Comparison of ENCODE assay signal across 19 mouse cellular contexts in the genomic region with DNA sequence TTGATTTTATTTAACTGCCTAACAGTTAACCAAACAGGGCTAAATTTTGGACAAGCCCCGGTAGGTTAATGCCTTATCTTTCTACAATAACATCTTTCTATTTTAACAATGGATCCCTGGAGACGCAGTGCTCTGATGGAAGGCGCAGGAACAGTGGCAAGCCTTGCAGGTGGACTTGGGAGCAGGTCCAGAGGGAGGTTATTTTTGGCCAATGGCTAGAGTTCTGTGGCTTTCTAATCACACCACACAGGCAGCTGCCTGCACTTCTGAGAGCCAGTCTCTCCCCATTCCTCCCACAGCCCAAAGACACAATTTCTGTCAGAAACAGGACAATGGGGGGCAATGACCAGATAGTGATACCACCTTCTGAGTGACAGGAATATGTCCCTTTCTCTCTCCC. TPM values are rescaled to one million over a fixed set of nuclear protein-coding genes. Genes with fewer than 3 reads are reported as not detected.
DNase-seq lines count a peak whose midpoint lies in the region; ATAC-seq and TF ChIP-seq lines count a peak whose summit lies in the region.
"Had no signal": no experiment of that assay in that cellular context is flagged by ENCODE, and none has a peak within 500 bp of the region (broad histone marks: within the 10 kb centered on the region; RNA-seq: fewer than 3 reads in every experiment).

No protein-coding gene starts in this region.

- no peak for TF ChIP-seq EP300 in heart, adult 2 months (IDR thresholded peaks at IDR 0.05; ENCODE audit: insufficient read depth, low read depth, low read length)

- no peak overlapping the region for H3K27ac ChIP-seq in heart, adult 2 months
- H3K27ac ChIP-seq in heart, embryonic 14.5 days (replicated peaks in 1 of 2; ENCODE audit: control insufficient read depth in 1 of 2, insufficient read depth in 1 of 2, low read depth in 2 of 2, low read length in 2 of 2): peak overlapping the region; percentile 72 to 79
- no peak overlapping the region for H3K27ac ChIP-seq in forebrain, embryonic 13.5 days
- H3K27ac ChIP-seq: embryonic facial prominence, embryonic 12.5 days; hindbrain, embryonic 15.5 days had no signal

- no peaks in the 10 kb centered on the region for H3K27me3 ChIP-seq in heart, adult 2 months (ENCODE audit: control insufficient read depth, insufficient read depth, low read length)
- no peaks in the 10 kb centered on the region for H3K27me3 ChIP-seq in heart, embryonic 14.5 days (ENCODE audit: control insufficient read depth, insufficient read depth, low read length)
- H3K27me3 ChIP-seq in forebrain, embryonic 13.5 days: no peaks in the 10 kb centered on the region
- H3K27me3 ChIP-seq: embryonic facial prominence, embryonic 12.5 days; hindbrain, embryonic 15.5 days had no signal

- H3K4me3 ChIP-seq in heart, adult 2 months: no peak overlapping the region
- H3K4me3 ChIP-seq in heart, embryonic 14.5 days (ENCODE audit: control insufficient read depth in 1 of 2, insufficient read depth in 1 of 2, low read depth in 1 of 2, low read length in 2 of 2): no peak overlapping the region
- H3K4me3 ChIP-seq in forebrain, embryonic 13.5 days: no peak overlapping the region
- H3K4me3 ChIP-seq: embryonic facial prominence, embryonic 12.5 days; hindbrain, embryonic 15.5 days had no signal

- peak; percentile 24 to 42 for DNase-seq in heart, adult 2 months
- DNase-seq in heart, adult 9 months (ENCODE audit: low spot score in 2 of 2): peak; percentile 12 to 26
- DNase-seq in heart, postnatal 10 days: peak; percentile 58 to 64
- no peak for DNase-seq in T-cell, adult 2 months (ENCODE audit: low spot score)
- no peak for DNase-seq in ovary, postnatal 10 days (ENCODE audit: low spot score)
- no peak for DNase-seq in layer of hippocampus, adult 9-10 months (ENCODE audit: low spot score)
- DNase-seq: adrenal gland, adult 8-10 months; adrenal gland, postnatal 36 days; cerebellum, adult 2 months; cerebellum, postnatal 14 days; gastrocnemius, postnatal 14 days; kidney, adult 11 months; kidney, adult 9 months; kidney, postnatal 10 days had no signal

- no peak overlapping the region for H3K9ac ChIP-seq in heart, adult 2 months (ENCODE audit: low read depth, low read length)
- 0 out of 2 replicates have a peak overlapping the region, but pooled peaks have one; percentile 17 for H3K9ac ChIP-seq in heart, embryonic 14.5 days (ENCODE audit: low read length)
- H3K9ac ChIP-seq in forebrain, embryonic 13.5 days: no peak overlapping the region
- H3K9ac ChIP-seq: embryonic facial prominence, embryonic 12.5 days; hindbrain, embryonic 15.5 days had no signal

- TF ChIP-seq CTCF in heart, adult 2 months (IDR thresholded peaks at IDR 0.05): no peak

- peak; percentile 66; the same call in 1 of the 2 replicates for ATAC-seq in heart, embryonic 14.5 days (ENCODE audit: insufficient number of reproducible peaks, insufficient read depth, low FRiP score, low read depth)
- no peak for ATAC-seq in forebrain, embryonic 13.5 days
- ATAC-seq: forebrain, embryonic 16.5 days had no signal

- intact Hi-C loops in heart, adult 2 months (cut with DNase I): no loop called here
- intact Hi-C loops in heart, postnatal 10 days (cut with DNase I): no loop called here

- no peaks in the 10 kb centered on the region for H3K36me3 ChIP-seq in heart, adult 2 months (ENCODE audit: control insufficient read depth, insufficient read depth, low read length)
- no peaks in the 10 kb centered on the region for H3K36me3 ChIP-seq in heart, embryonic 14.5 days (ENCODE audit: control insufficient read depth, insufficient read depth, low read length)
- H3K36me3 ChIP-seq in forebrain, embryonic 13.5 days (ENCODE audit: poor library complexity, severe bottlenecking): no peaks in the 10 kb centered on the region
- H3K36me3 ChIP-seq: embryonic facial prominence, embryonic 12.5 days; hindbrain, embryonic 15.5 days had no signal

- no peaks in the 10 kb centered on the region for H3K79me2 ChIP-seq in heart, adult 2 months (replicated peaks; ENCODE audit: control insufficient read depth, insufficient read depth, low read length)

- WGBS in heart, adult 2 months: 26% methylated on average over 3 of the region's 3 CpGs
- 23% methylated on average over 3 of the region's 3 CpGs for WGBS in heart, embryonic 14.5 days
- WGBS in forebrain, embryonic 13.5 days: 79% methylated on average over 3 of the region's 3 CpGs

- peak overlapping the region; percentile 24 for H3K4me2 ChIP-seq in heart, embryonic 14.5 days (ENCODE audit: low read length)
- H3K4me2 ChIP-seq in forebrain, embryonic 13.5 days: no peak overlapping the region
- H3K4me2 ChIP-seq: embryonic facial prominence, embryonic 12.5 days; hindbrain, embryonic 15.5 days had no signal

- TF ChIP-seq POLR2A in heart, adult 2 months (IDR thresholded peaks at IDR 0.05; ENCODE audit: insufficient read depth, low read depth, low read length): no peak

- H3K4me1 ChIP-seq in heart, adult 2 months (ENCODE audit: control insufficient read depth, insufficient read depth, low read length): no peaks in the 10 kb centered on the region
- peaks cover 10 to 13% of the 10 kb centered on the region in 2 experiments; a peak in 3 of 4 replicates for H3K4me1 ChIP-seq in heart, embryonic 14.5 days (ENCODE audit: control insufficient read depth in 2 of 2, insufficient read depth in 2 of 2, low read length in 2 of 2)
- no peaks in the 10 kb centered on the region for H3K4me1 ChIP-seq in forebrain, embryonic 13.5 days
- H3K4me1 ChIP-seq: embryonic facial prominence, embryonic 12.5 days; hindbrain, embryonic 15.5 days had no signal

- no peaks in the 10 kb centered on the region for H3K9me3 ChIP-seq in heart, embryonic 14.5 days (ENCODE audit: control insufficient read depth, low read length)
- H3K9me3 ChIP-seq in forebrain, embryonic 13.5 days (replicated peaks): no peaks in the 10 kb centered on the region
- H3K9me3 ChIP-seq: embryonic facial prominence, embryonic 12.5 days; hindbrain, embryonic 15.5 days had no signal

RNA-seq across cellular contexts. Expression of gene Mgat5, which starts 31.4 kb away (rescaled TPM):
- 10 to 100 TPM; 13.6 to 16.7 TPM for total RNA-seq in heart, adult 2 months (2021)
- 5.6 and 8.4 TPM in 2 replicates for polyA plus RNA-seq in heart, adult 2 months (2012; rRNA removed)
- 5.3 and 6.0 TPM in 2 replicates for polyA plus RNA-seq in heart, embryonic 14.5 days (2014; fragmentation: Nextera tagmentation; extraction: Ambion mirVana)
- 10 to 100 TPM; 17.0 to 18.9 TPM for total RNA-seq in heart, postnatal 10 days (2021)
- 8.9 and 10.1 TPM in 2 replicates for polyA plus RNA-seq in forebrain, embryonic 13.5 days (2015; fragmentation: Nextera tagmentation; extraction: Ambion mirVana)

Comparison
In these comparisons a context has a peak if more than half of its experiments do, and no peak if none do; other contexts are left out.
1. H3K27ac ChIP-seq: peak in heart, embryonic 14.5 days (2 of 2); none in heart, adult 2 months (single experiment) and forebrain, embryonic 13.5 days (single experiment).
2. DNase-seq: peak in heart, adult 2 months (2 of 2), heart, adult 9 months (2 of 2) and heart, postnatal 10 days (2 of 2); none in T-cell, adult 2 months (single experiment), ovary, postnatal 10 days (single experiment) and layer of hippocampus, adult 9-10 months (single experiment).